Mouse (Mus musculus) midbrain, embryonic 11.5 days (tissue): ENCODE results near the gene Setd1a. TPM values are rescaled to one million over a fixed set of nuclear protein-coding genes. Genes with fewer than 3 reads are reported as not detected.
A peak's percentile ranks its signal among the peaks of the same experiment; 100 is the strongest.

ENCODE experiments used
- ATAC-seq: fragments of 200-750 bp; cut with Nextera tagmentation; 2 replicates; pipeline ENCODE4 v1.8.0; 2017; ENCODE audit warnings: moderate TSS enrichment, moderate library complexity; ENCODE audit not compliant: low FRiP score
- DNase-seq: peaks from one replicate; pipeline ENCODE4 v3.0.0; 2015; ENCODE audit warnings: low spot score; ENCODE audit errors: missing footprints
- H3K27ac ChIP-seq: fragments of 300-500 bp; sonication (generic); 2 replicates; pipeline ENCODE4 v1.5.1; 2014; ENCODE audit warnings: low read depth, low read length
- H3K27me3 ChIP-seq: fragments of 300-500 bp; sonication (generic); 2 replicates; pipeline ENCODE4 v1.6.1; 2014; ENCODE audit warnings: mild to moderate bottlenecking, low read length, moderate library complexity, mixed read lengths; ENCODE audit not compliant: control insufficient read depth, insufficient read depth
- H3K36me3 ChIP-seq: fragments of 300-500 bp; sonication (generic); 2 replicates; pipeline ENCODE4 v1.6.1; 2014; ENCODE audit warnings: mild to moderate bottlenecking, low read length, moderate library complexity, mixed read lengths; ENCODE audit not compliant: control insufficient read depth, insufficient read depth
- H3K4me1 ChIP-seq: fragments of 300-500 bp; sonication (generic); 2 replicates; pipeline ENCODE4 v1.6.1; 2014; ENCODE audit warnings: low read length; ENCODE audit not compliant: control insufficient read depth, insufficient read depth
- H3K4me2 ChIP-seq: fragments of 300-500 bp; sonication (generic); 2 replicates; pipeline ENCODE4 v1.6.1; 2014; ENCODE audit warnings: mild to moderate bottlenecking, moderate library complexity
- H3K4me3 ChIP-seq: fragments of 300-500 bp; sonication (generic); 2 replicates; pipeline ENCODE4 v1.5.1; 2014; ENCODE audit warnings: low read depth, low read length
- H3K9ac ChIP-seq: fragments of 300-500 bp; sonication (generic); 2 replicates; pipeline ENCODE4 v1.6.1; 2014; ENCODE audit warnings: low read length
- H3K9me3 ChIP-seq: fragments of 300-500 bp; sonication (generic); 2 replicates; pipeline ENCODE4 v1.6.1; 2016; ENCODE audit warnings: low read length; ENCODE audit not compliant: control insufficient read depth
- WGBS: fragments of 180-500 bp; shearing (Covaris S2); extraction: QIAGEN DNeasy Blood & Tissue Kit; methylation state at CpG from one replicate; pipeline ENCODE4 v1.1.7; 2014; 5-methylcytosine and 5-hydroxymethylcytosine counted together
- polyA plus RNA-seq: library from polyadenylated mRNA; unstranded; fragments of >200 nt; fragmentation: Nextera tagmentation; extraction: Ambion mirVana; gene quantifications from 2 replicates; pipeline ENCODE4 v1.2.1, GENCODE M21; 2014

Gene Setd1a
- polyA plus RNA-seq, 1 experiment from 2014 or later: 22.1 TPM

DNA sequence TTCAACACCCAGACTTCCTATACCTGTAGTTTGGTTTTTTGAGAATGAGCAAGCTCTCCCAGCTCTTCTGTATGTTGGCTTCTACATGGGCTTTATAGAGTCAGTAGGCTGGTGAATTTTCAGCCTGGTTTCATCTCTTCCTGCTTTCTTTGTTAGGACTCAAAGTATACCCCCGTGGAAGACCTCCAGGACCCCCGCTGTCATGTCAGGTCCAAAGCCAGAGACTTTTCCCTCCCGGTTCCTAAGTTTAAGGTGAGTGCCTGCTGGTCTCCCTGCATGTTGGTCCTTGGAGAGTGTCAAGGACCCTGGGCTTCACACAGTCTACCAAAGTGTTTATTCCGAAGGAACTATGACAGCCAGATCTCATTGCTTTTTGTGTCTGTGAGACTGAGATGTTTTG lies 1.9 kb downstream of the Setd1a start:
- Histone ChIP-seq H3K36me3 (peaks cover 11% of the 10 kb centered on the region), H3K27ac (no peak overlapping the region)
- no peak for ATAC-seq

DNA sequence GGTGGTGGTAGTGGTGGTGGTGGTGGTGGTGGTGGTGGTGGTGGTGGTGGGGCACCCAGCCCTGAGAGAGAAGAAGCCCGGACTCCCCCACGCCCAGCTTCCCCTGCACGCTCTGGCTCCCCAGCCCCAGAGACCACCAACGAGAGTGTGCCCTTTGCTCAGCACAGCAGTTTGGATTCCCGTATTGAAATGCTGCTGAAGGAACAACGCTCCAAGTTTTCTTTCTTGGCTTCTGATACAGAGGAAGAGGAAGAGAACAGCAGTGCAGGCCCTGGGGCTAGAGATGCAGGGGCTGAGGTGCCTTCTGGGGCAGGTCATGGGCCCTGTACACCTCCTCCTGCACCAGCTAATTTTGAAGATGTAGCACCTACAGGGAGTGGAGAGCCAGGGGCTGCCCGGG lies 8.8 kb downstream of the Setd1a start, which contains the start of gene Gm49388:
TSS of gene Gm49388 (plus strand) at position 301 of the 400 bp plus-strand sequence.
- Histone ChIP-seq H3K4me2 (no peak within 1 kb of the TSS), H3K36me3 (peaks cover 39% of the 10 kb centered on the region), H3K27ac (no peak within 1 kb of the TSS), H3K9ac (no peak within 1 kb of the TSS), H3K27me3 (no peaks in the 10 kb centered on the region), H3K9me3 (no peaks in the 10 kb centered on the region), H3K4me3 (no peak within 1 kb of the TSS), H3K4me1 (no peaks in the 10 kb centered on the region)
- 94% methylated on average over 7 of the region's 7 CpGs for WGBS
- no peak for ATAC-seq
- DNase-seq: no peak

More for the DNA sequence above, 1.9 kb downstream of the Setd1a start:
- no peaks in the 10 kb centered on the region for H3K27me3 ChIP-seq
- H3K9me3 ChIP-seq: no peaks in the 10 kb centered on the region
- DNase-seq: no peak
- 73% methylated on average over 4 of the region's 4 CpGs for WGBS
- H3K4me1 ChIP-seq: peaks cover 11% of the 10 kb centered on the region
- H3K4me2 ChIP-seq: peak overlapping the region; percentile 84
- H3K9ac ChIP-seq: peak overlapping the region; percentile 94
- H3K4me3 ChIP-seq: peak overlapping the region; percentile 94

DNA sequence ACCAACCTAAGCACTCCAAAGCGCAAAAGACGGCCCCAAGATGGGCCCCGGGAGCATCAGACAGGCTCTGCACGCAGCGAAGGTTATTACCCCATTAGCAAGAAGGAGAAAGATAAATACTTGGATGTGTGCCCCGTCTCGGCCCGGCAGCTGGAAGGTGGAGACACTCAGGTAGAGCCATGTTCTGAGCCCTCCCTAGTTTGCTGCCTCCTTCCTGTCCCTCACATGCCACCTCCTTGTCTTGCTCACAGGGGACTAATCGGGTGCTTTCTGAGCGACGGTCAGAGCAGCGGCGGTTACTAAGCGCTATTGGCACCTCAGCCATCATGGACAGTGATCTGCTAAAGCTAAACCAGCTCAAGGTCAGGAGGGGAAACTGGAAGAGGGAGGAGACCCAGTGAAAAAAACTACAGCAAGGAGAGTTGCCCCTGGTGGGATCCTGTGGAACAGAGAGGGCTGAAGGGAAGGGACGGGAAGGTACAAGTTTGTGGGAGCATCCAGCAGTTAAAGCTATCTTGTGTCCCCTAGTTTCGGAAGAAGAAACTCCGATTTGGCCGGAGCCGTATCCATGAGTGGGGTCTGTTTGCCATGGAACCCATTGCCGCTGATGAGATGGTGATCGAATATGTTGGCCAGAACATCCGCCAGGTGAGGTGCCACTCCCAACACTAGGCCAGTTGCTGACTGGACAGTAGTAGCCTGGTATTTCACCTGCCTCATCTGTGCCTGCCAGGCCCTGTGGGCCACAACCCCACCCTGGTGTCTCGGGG lies 20.8 kb downstream of the Setd1a start:
- no peak for ATAC-seq
- H3K27me3 ChIP-seq: no peaks in the 10 kb centered on the region

DNA sequence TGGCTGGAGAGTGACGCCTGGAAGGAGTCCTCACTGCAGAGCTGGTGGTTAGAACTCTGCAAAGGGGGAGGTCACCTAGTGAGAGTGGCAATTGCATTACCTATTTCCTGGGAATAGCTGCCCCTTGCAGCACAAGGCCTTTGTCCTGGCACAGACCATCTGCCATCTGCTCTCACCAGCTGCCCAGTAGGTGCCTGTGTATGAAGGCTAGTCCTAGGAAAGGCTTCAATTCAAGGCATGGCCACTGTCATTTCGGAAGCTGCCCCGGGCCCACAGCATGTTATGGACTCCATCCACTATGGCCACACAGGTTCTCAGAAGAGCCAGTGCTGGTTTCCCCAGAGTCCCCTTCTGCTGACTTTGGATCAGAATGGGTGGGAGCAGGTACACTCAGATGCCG lies 22.1 kb downstream of the Setd1a start:
- peak; percentile 80 for DNase-seq
- Histone ChIP-seq H3K27me3 (no peaks in the 10 kb centered on the region), H3K4me2 (no peak overlapping the region), H3K9me3 (no peaks in the 10 kb centered on the region), H3K27ac (no peak overlapping the region), H3K36me3 (peaks cover 28% of the 10 kb centered on the region), H3K9ac (no peak overlapping the region), H3K4me1 (peaks cover 4% of the 10 kb centered on the region), H3K4me3 (no peak overlapping the region)
- WGBS: 89% methylated on average over 4 of the region's 4 CpGs
- no peak for ATAC-seq

More for the DNA sequence above, 20.8 kb downstream of the Setd1a start:
- H3K9me3 ChIP-seq: no peaks in the 10 kb centered on the region
- peak; percentile 61 for DNase-seq
- H3K4me1 ChIP-seq: peaks cover 4% of the 10 kb centered on the region
- H3K27ac ChIP-seq: no peak overlapping the region
- no peak overlapping the region for H3K9ac ChIP-seq
- 94% methylated on average over 23 of the region's 23 CpGs for WGBS
- peaks cover 34% of the 10 kb centered on the region for H3K36me3 ChIP-seq
- H3K4me3 ChIP-seq: no peak overlapping the region
- H3K4me2 ChIP-seq: no peak overlapping the region

DNA sequence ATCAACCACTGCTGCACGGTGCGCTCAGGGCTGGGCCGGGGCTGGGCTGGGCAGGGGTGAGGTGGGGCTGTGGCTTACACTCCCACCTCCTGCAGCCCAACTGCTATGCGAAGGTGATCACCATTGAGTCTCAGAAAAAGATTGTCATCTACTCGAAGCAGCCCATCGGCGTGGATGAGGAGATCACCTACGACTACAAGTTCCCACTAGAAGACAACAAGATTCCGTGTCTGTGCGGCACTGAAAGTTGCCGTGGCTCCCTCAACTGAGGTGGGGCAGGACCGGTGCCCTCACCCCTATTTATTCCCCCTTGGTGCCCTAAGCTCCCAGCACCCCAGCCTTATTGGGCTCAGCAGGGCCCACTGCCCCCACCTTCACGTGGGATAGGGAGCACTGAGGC lies 22.7 kb downstream of the Setd1a start:
- 94% methylated on average over 13 of the region's 13 CpGs for WGBS
- DNase-seq (peak; percentile 71), ATAC-seq (no peak)
- Histone ChIP-seq H3K27me3 (no peaks in the 10 kb centered on the region), H3K9ac (no peak overlapping the region), H3K4me1 (peaks cover 4% of the 10 kb centered on the region), H3K9me3 (no peaks in the 10 kb centered on the region), H3K4me3 (no peak overlapping the region), H3K36me3 (peaks cover 28% of the 10 kb centered on the region), H3K4me2 (no peak overlapping the region), H3K27ac (no peak overlapping the region)

DNA sequence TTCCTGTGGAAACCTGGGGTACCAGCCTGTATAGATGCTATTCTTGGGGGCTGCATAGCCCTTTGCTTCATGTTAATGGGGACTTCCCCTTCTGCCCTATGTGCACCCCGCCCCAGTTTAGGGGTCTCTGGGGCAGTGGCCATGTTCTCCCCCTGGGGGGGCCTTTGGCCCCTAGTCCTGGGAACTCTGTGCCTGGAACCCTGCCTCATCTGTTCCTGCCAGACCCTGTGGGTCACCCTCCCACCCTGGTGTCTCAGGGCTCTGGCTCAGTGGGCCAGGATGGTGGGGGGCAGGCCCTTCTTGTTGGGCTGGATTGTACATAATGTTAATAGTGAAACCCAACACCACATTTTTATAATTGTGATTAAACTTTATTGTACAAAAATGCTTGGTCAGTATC lies 23.3 kb downstream of the Setd1a start:
- no peak overlapping the region for H3K4me2 ChIP-seq
- no peak overlapping the region for H3K4me3 ChIP-seq
- 95% methylated on average over 1 of the region's 1 CpGs for WGBS
- DNase-seq: peak; percentile 70
- H3K36me3 ChIP-seq: peaks cover 28% of the 10 kb centered on the region
- peak; percentile 28; the same call in 1 of the 2 replicates for ATAC-seq
- H3K4me1 ChIP-seq: peaks cover 4% of the 10 kb centered on the region
- H3K9ac ChIP-seq: no peak overlapping the region
- H3K27me3 ChIP-seq: no peaks in the 10 kb centered on the region
- H3K27ac ChIP-seq: no peak overlapping the region
- H3K9me3 ChIP-seq: no peaks in the 10 kb centered on the region

DNA sequence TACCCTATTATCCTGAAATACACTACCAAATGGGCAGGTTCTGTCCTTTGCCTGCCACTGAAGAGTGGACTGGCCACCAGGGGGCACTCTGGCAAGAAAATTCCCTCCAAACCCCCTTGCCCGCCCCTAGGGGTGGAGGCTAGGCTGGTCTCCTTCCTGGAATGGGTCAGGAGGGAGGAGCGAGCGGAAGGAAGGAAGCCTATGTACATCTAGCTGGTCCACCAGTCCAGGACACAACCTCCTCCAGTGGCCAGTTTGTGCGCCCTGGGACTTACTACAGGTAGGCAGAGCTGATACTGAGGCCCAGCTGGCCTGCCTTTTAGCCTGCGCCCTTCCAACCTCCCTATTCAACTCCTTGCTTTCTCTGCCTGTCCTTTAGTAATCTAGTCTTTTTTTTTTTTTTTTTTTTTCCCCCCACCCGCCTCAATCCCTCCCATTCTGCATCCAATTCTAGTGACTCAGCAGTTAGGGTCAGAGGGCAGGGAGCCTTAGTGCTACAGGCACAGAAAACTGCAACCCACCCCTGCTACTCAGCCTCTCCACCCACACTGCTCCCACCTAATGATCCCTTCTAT lies 24.1 kb downstream of the Setd1a start, which contains the start of gene Hsd3b7:
TSS of gene Hsd3b7 (plus strand) at position 170 of the 575 bp plus-strand sequence.
- 32% methylated on average over 6 of the region's 6 CpGs for WGBS
- Histone ChIP-seq H3K27ac (no peak within 1 kb of the TSS), H3K9ac (peak within 1 kb of the TSS; percentile 44), H3K4me1 (peaks cover 4% of the 10 kb centered on the region), H3K9me3 (no peaks in the 10 kb centered on the region), H3K4me3 (0 out of 2 replicates have a peak within 1 kb of the TSS, but pooled peaks have one; percentile 7), H3K27me3 (no peaks in the 10 kb centered on the region), H3K36me3 (peaks cover 22% of the 10 kb centered on the region), H3K4me2 (no peak within 1 kb of the TSS)
- DNase-seq: peak; percentile 99
- ATAC-seq: peak; percentile 85

DNA sequence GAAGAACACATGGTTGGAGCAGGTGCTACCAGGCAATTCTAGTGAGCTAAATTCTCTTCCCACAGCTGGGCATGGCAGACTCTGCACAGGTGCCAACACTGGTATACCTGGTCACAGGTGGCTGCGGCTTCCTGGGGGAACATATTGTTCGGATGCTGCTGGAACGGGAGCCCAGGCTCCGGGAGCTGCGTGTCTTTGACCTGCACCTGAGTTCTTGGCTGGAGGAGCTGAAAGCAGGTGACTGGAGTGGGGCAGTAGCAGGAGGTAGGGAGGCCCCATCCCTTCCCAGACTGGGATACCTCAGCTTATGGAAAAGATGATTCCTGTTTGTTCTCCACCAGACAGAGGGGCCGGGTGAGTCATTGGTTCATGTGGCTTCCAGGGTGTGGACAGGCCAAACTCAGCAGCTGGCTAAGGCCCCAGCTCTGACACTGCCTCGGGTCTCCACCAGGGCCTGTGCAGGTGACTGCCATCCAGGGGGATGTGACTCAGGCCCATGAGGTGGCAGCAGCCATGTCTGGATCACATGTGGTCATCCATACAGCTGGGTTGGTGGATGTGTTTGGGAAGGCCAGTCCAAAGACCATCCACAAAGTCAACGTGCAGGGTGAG lies 24.6 kb downstream of the Setd1a start:
- no peaks in the 10 kb centered on the region for H3K9me3 ChIP-seq
- no peak for ATAC-seq
- H3K36me3 ChIP-seq: peaks cover 19% of the 10 kb centered on the region
- H3K4me1 ChIP-seq: peaks cover 4% of the 10 kb centered on the region
- H3K27me3 ChIP-seq: no peaks in the 10 kb centered on the region
- WGBS: 88% methylated on average over 8 of the region's 8 CpGs
- peak; percentile 77 for DNase-seq
- H3K27ac ChIP-seq: no peak overlapping the region
- H3K4me3 ChIP-seq: no peak overlapping the region
- H3K4me2 ChIP-seq: no peak overlapping the region
- no peak overlapping the region; the same call in 1 of the 2 replicates for H3K9ac ChIP-seq

DNA sequence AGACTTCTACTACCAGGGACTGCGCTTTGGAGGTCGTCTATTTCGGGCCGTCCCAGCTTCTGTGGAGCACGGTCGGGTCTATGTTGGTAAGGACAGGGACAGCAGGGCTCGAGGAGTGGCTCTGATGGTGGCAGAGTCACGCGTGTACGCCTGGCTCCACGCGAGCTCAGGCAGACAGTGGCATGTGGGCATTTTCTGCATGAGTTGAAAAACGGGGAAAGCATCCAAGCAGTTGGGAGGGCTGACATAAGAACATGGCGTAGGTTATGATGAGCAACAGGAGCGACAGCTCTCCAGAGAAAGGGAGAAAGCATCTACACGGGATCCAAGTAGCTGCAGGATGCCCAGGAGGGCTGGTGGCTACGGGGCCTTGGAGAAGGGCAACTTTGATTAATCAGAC lies 25.8 kb downstream of the Setd1a start:
- H3K9ac ChIP-seq: no peak overlapping the region
- ATAC-seq: no peak
- peak; percentile 14 for DNase-seq
- H3K4me3 ChIP-seq: no peak overlapping the region
- H3K36me3 ChIP-seq: peaks cover 16% of the 10 kb centered on the region
- H3K4me1 ChIP-seq: peaks cover 4% of the 10 kb centered on the region
- no peaks in the 10 kb centered on the region for H3K27me3 ChIP-seq
- no peaks in the 10 kb centered on the region for H3K9me3 ChIP-seq
- WGBS: 92% methylated on average over 17 of the region's 17 CpGs
- no peak overlapping the region for H3K27ac ChIP-seq
- H3K4me2 ChIP-seq: no peak overlapping the region
